Mouse (Mus musculus): ENCODE data around the gene Osgin1.

DNA sequence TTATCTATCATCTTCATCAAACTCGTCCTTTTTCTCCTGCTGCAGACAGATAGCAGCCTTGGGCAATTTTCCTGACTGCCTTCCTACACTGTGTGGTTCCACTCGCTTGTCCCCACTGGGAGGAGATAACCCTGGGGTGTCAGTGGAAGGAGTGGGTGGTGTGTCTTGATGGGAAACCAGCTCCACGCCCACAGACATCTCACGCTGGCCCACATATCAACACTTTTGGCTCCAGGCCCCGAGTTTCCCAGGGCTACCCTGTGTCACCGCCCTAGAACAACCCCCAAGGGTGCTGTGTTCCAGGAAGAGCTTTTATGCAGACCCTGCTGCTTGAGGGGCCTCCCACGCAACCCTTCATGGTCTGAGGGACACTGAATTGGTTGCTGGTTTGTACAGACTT lies 29.8 kb downstream of the Osgin1 start:
- no peak for TF ChIP-seq CTCF (IDR thresholded peaks at IDR 0.05; ENCODE audit: low read depth, low read length)
- TF ChIP-seq POLR2A (IDR thresholded peaks at IDR 0.05; ENCODE audit: extremely low read depth, insufficient read depth, low read length), result no peak
